Mouse (Mus musculus) gastrocnemius, postnatal 10 days (tissue): Measurements from ENCODE around the gene Gldc. TPM values are rescaled to one million over a fixed set of nuclear protein-coding genes. Genes with fewer than 3 reads are reported as not detected.

Source experiments
- DNase-seq: peaks from one replicate; pipeline ENCODE4 v3.0.0; 2021; ENCODE audit warnings: mixed read lengths
- total RNA-seq, 2 experiments: library from RNA; stranded (reverse); gene quantifications; 2 replicates each; pipeline ENCODE4 v1.2.3; 2021

Gene Gldc
- total RNA-seq, 2 experiments from 2014 or later: 0.16 to 0.34 TPM

- DNase-seq: no peak
Measured at GRCm38 (mm10) chr19:30158189-30158588, 17.0 kb downstream of the Gldc start.

GRCm38 (mm10) chr19:30157031-30157687 lies 18.1 kb downstream of the Gldc start:
- DNase-seq: no peak

GRCm38 (mm10) chr19:30153729-30154128 lies 21.5 kb downstream of the Gldc start:
- no peak for DNase-seq

GRCm38 (mm10) chr19:30151290-30151689 lies 23.9 kb downstream of the Gldc start:
- DNase-seq: no peak

GRCm38 (mm10) chr19:30149238-30149805 lies 25.9 kb downstream of the Gldc start:
- DNase-seq: no peak

GRCm38 (mm10) chr19:30147306-30147705 lies 27.9 kb downstream of the Gldc start:
- DNase-seq: no peak

GRCm38 (mm10) chr19:30146761-30147160 lies 28.5 kb downstream of the Gldc start:
- no peak for DNase-seq

- DNase-seq: no peak
Measured at GRCm38 (mm10) chr19:30145106-30145505, 30.1 kb downstream of the Gldc start.

GRCm38 (mm10) chr19:30136308-30136707 lies 38.9 kb downstream of the Gldc start:
- no peak for DNase-seq

GRCm38 (mm10) chr19:30128177-30128576 lies 47.1 kb downstream of the Gldc start:
- no peak for DNase-seq

- no peak for DNase-seq
Measured at GRCm38 (mm10) chr19:30125670-30126059, 49.6 kb downstream of the Gldc start.

- no peak for DNase-seq
Measured at GRCm38 (mm10) chr19:30124999-30125669, 50.1 kb downstream of the Gldc start.

- no peak for DNase-seq
Measured at GRCm38 (mm10) chr19:30118344-30119312, 56.6 kb downstream of the Gldc start.

- no peak for DNase-seq
Measured at GRCm38 (mm10) chr19:30117775-30118174, 57.5 kb downstream of the Gldc start.

- DNase-seq: no peak
Measured at GRCm38 (mm10) chr19:30117241-30117640, 58.0 kb downstream of the Gldc start.

- DNase-seq: no peak
Measured at GRCm38 (mm10) chr19:30115606-30116005, 59.6 kb downstream of the Gldc start.

GRCm38 (mm10) chr19:30114919-30115441 lies 60.2 kb downstream of the Gldc start:
- DNase-seq: peak; percentile 16

- DNase-seq: no peak
Measured at GRCm38 (mm10) chr19:30112961-30113688, 62.1 kb downstream of the Gldc start.

GRCm38 (mm10) chr19:30111421-30111820 lies 63.8 kb downstream of the Gldc start:
- DNase-seq: no peak

GRCm38 (mm10) chr19:30109122-30109521 lies 66.1 kb downstream of the Gldc start:
- no peak for DNase-seq

GRCm38 (mm10) chr19:30108616-30109015 lies 66.6 kb downstream of the Gldc start:
- DNase-seq: no peak
